Mouse (Mus musculus): ENCODE measurements at regions not wholly inside any gene's neighbourhood (a gene's known extent, or its start where the extent isn't known, plus 50 kb on each side); places are given as distances from the start of the nearest gene placed in this dataset.

- no peak for DNase-seq (ENCODE audit: low spot score)
These were observed 417.9 kb upstream of the Rag2 start for GRCm38 (mm10) chr2:101206637-101207036.

- DNase-seq (ENCODE audit: low spot score) = no peak
These were observed 415.4 kb upstream of the Rag2 start for GRCm38 (mm10) chr2:101209136-101209535.

- DNase-seq (ENCODE audit: low spot score) = no peak
These were observed 403.8 kb upstream of the Rag2 start for GRCm38 (mm10) chr2:101220759-101221158.

GRCm38 (mm10) chr2:101242983-101243382, 381.5 kb upstream of the Rag2 start:
- DNase-seq (ENCODE audit: low spot score) = no peak

- no peak for DNase-seq (ENCODE audit: low spot score)
These were observed 377.4 kb upstream of the Rag2 start for GRCm38 (mm10) chr2:101247133-101247532.

- no peak for DNase-seq (ENCODE audit: low spot score)
These were observed 372.3 kb upstream of the Rag2 start for GRCm38 (mm10) chr2:101252228-101252627.

GRCm38 (mm10) chr2:101256464-101256863, 368.1 kb upstream of the Rag2 start:
- DNase-seq (ENCODE audit: low spot score) = no peak

- no peak for DNase-seq (ENCODE audit: low spot score)
These were observed 360.6 kb upstream of the Rag2 start for GRCm38 (mm10) chr2:101263934-101264333.

GRCm38 (mm10) chr2:101266685-101267374, 357.7 kb upstream of the Rag2 start:
- DNase-seq (ENCODE audit: low spot score) = no peak

- no peak for DNase-seq (ENCODE audit: low spot score)
These were observed 350.4 kb upstream of the Rag2 start for GRCm38 (mm10) chr2:101274045-101274664.

GRCm38 (mm10) chr2:101284886-101285285, 339.6 kb upstream of the Rag2 start:
- no peak for DNase-seq (ENCODE audit: low spot score)

GRCm38 (mm10) chr2:101288119-101288518, 336.4 kb upstream of the Rag2 start:
- DNase-seq (ENCODE audit: low spot score) = no peak

- DNase-seq (ENCODE audit: low spot score) = no peak
These were observed 335.4 kb upstream of the Rag2 start for GRCm38 (mm10) chr2:101289168-101289567.

GRCm38 (mm10) chr2:101290738-101291137, 333.8 kb upstream of the Rag2 start:
- DNase-seq (ENCODE audit: low spot score) = no peak

- DNase-seq (ENCODE audit: low spot score) = no peak
These were observed 328.7 kb upstream of the Rag2 start for GRCm38 (mm10) chr2:101295678-101296368.

GRCm38 (mm10) chr2:101296369-101296682, 328.2 kb upstream of the Rag2 start:
- no peak for DNase-seq (ENCODE audit: low spot score)

- DNase-seq (ENCODE audit: low spot score) = no peak
These were observed 327.7 kb upstream of the Rag2 start for GRCm38 (mm10) chr2:101296778-101297177.

GRCm38 (mm10) chr2:101299126-101299525, 325.4 kb upstream of the Rag2 start:
- DNase-seq (ENCODE audit: low spot score) = no peak

- DNase-seq (ENCODE audit: low spot score) = no peak
These were observed 324.4 kb upstream of the Rag2 start for GRCm38 (mm10) chr2:101300106-101300505.

GRCm38 (mm10) chr2:101321286-101321914, 303.1 kb upstream of the Rag2 start:
- no peak for DNase-seq (ENCODE audit: low spot score)

- no peak for DNase-seq (ENCODE audit: low spot score)
These were observed 267.8 kb upstream of the Rag2 start for GRCm38 (mm10) chr2:101356709-101357108.

GRCm38 (mm10) chr2:101364256-101364655, 260.3 kb upstream of the Rag2 start:
- no peak for DNase-seq (ENCODE audit: low spot score)

GRCm38 (mm10) chr2:101368278-101368677, 256.2 kb upstream of the Rag2 start:
- DNase-seq (ENCODE audit: low spot score) = no peak
